Mouse (Mus musculus): ENCODE data around the gene Gm19668.
"Not testable (repeated sequence)": the region's sequence is repeated elsewhere in the genome, so short reads cannot be mapped to it uniquely, and the experiment has no call there.

Gene Gm19668

DNA sequence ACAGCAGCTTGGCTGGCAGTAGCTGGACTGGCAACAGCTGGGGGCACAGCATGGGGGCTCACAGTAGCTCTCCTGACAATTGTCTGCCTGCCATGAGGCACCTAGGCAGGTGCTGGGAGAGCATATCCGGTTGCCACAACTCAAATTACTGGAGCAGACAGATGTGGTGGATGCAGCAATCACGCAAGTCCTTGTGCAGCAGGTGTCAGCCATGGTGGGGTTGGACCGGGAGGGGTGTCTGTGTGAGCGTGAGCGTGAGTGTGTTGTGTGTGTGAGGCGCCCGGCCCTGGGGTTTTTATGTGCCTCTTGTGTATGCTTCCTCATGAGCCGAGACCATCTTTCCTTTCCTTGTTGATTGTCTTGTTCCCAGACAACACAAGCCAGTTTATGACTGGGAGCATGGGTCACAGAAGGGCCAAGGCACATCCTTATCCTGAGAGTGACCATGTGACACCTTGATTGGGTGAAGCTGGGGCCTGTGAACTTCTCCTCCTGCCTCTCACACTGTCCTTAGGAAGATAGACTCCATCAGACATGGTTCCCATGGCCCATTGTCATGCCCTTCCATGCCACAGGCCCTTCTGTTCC is at the start of gene Gm19668:
Gm19668 (minus strand) TSS at position 213 of the 588 bp plus-strand sequence.
- no peak for DNase-seq (ENCODE audit: low spot score in 2 of 2)

DNA sequence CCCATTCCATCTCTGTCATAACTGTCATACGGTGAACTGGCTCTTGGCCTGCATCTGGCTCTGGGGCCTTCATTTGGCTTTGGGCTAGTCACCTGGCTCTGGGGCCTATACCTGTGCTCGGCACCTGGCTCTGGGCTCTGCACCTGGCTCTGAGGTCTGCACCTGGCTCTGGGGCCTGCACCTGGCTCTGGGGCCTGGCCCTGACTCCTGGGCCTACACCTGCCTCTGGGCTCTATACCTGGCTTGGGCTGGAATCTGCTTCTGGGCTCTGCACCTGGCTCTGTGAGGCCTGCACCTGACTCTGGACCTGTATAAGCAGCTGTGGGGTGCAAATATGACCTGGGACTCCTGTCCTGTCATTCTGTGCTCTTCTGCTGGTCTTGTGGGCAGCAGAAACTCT is 48.6 kb upstream of the Gm19668 start:
- no peak for DNase-seq (ENCODE audit: low spot score in 2 of 2)

DNA sequence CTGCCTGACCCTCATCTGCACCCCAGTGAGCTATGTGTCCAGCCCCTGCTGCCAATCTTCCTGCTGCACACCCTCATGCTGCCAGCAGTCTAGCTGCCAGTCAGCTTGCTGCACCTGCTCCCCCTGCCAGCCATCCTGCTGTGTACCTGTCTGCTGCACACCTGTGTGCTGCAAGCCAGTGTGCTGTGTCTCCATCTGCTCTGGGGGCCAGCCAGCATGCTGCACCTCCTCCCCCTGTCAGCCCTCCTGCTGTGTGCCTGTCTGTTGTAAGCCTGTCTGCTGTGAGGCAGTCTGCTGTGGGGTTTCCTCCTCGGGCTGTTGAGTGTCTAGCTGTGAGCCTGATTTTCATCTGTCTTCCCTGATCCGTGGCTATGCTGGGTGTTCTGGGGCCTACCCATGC is 48.0 kb upstream of the Gm19668 start:
- DNase-seq (ENCODE audit: low spot score in 2 of 2): no peak

DNA sequence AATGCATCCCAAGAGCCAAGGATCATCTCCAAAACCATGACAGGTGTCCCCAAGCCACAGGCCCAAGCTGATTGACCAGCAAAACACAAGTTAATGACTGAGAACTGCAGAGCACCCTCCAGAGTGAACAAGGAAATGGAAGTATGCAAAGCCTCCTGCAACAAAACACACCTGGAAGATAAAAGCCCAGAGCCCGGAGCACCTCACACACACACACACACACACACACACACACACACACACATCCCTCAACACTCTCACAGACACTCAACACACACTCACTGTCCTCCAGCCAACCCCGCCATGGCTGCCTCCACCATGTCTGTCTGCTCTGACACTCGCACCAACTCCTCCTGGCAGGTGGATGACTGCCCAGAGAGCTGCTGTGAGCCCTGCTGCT is 47.6 kb upstream of the Gm19668 start, which contains the start of gene Gm36176:
Gm36176 (plus strand) TSS at position 301 of the 400 bp plus-strand sequence.
- DNase-seq (ENCODE audit: low spot score in 2 of 2): no peak

DNA sequence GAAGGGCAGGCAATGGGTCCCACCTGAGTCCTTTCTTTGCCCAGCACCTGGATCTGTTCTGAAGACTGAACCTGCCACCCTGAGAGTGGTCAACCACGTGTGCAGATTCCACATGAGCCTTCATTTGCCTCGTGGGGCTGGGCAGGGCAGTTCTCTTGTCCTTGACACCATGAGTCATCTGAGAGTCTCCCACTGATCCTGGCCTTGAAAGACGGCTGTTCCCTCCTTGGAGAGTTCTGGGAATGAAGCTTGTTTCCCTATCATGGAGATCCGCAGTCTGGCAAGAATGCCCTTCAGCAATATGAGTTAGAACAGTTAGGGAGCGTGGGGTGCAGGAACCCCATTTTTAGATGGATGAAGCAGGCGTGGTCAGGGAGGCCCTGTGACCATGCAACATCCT is 40.1 kb upstream of the Gm19668 start:
- DNase-seq (ENCODE audit: low spot score in 2 of 2): no peak

DNA sequence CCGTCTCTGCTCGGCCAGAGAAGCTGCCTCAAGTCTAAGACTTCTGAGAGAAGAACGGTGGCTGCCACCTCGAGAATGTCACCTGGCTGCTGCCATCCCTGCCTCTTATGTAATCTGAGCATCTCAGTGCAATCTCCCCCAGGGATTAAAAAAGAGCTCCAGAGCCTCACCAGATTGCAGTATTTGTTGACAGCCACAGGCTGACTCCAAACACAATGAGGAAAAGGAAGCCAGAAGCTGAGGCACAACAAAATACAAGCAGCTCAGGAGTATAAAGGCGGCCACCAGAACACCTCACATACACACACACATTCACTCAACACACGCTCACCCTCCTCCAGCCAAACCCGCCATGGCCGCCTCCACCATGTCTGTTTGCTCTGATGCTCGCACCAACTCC is 36.7 kb upstream of the Gm19668 start, which contains the start of gene Krtap10-10:
Krtap10-10 (plus strand) TSS at position 301 of the 400 bp plus-strand sequence.
- DNase-seq (ENCODE audit: low spot score in 2 of 2): no peak

DNA sequence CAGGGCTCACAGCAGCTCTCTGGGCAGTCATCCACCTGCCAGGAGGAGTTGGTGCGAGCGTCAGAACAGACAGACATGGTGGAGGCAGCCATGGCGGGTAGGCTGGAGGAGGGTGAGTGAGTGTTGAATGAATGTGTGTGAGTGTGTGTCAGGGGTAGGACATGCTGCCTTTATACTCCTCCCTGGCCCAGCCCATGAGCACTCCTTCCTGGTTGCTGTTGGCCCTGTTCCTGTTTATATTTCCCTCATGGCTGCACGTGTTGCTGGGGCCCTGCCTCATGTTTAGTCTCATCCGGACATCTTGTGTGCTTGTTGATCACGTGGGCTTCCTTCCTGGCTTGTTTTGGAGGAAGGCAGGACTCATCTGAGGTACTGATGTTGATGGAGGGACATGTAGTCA is 28.0 kb upstream of the Gm19668 start, which contains the start of gene Krtap10-4:
Krtap10-4 (minus strand) TSS at position 145 of the 400 bp plus-strand sequence.
- DNase-seq (ENCODE audit: low spot score in 2 of 2): no peak

DNA sequence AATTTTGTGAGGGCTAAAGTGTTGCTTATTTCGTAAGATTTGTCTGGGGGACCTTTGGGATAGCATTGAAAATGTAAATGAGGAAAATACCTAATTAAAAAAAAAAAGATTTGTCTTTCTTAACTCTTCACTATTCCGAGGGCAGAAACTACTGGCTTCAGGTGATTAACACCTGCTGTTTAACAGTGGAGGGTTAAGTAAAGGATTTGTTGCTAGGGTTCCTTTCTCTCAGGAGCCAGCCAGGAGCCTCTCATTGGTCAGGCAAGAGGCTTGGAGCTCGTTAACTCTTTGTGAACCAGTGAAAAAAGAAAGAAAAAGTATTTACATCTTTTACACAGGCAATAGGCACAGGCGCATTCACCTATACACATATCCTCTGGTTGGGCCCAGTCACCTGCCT is 20.3 kb upstream of the Gm19668 start:
- DNase-seq (ENCODE audit: low spot score in 2 of 2): no peak

DNA sequence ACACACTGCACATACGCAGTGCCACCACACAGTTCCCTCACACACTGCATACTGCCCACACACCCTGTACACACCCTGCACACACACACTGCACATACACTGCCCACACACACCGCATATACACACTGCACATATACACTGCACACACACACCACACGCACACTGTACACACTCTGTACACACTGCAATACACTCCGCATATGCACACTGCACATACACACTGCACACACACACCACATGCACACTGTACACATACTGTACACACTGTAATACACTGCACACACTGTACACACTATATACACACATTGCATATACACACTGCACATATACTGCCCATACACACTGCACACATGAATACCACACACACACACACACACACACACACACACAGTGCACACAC is 19.6 kb upstream of the Gm19668 start:
- DNase-seq (ENCODE audit: low spot score in 2 of 2): no peak

DNA sequence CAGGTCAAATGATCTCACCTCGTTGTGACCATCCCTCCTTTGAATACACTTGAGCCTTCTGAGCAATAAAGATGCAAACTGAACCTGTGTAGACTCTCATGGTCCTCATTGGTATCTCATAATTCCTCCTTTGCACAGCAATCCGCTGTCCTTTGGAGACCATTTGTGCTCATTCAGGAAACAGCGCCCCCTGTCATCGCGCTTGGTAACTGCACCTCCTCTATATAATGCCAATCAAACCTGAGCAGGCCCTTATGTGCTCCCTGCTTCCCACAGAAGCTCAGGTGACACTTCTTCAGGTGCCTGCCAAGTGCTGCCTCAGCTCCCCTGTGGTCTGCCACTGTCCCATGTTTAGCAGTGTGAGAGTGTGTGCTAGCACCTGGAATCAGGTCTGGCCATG is 16.6 kb upstream of the Gm19668 start:
- DNase-seq (ENCODE audit: low spot score in 2 of 2): no peak

DNA sequence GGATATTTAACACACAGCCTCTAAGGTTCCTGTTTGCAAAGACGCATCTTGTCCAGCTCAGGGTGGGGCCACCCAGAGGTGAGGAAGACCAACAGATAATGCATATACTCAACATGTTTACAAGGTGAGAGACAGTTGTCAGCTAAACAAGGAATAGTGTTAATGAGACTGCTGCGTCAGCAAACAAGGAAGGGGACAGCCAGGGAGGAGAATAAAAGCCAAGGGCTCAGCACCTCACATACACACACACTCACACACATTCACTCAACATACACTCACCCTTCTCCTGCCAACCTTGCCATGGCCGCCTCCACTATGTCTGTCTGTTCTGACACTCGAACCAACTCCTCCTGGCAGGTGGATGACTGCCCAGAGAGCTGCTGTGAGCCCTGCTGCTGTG is 15.4 kb upstream of the Gm19668 start, which contains the start of gene Gm2696:
Gm2696 (plus strand) TSS at position 301 of the 400 bp plus-strand sequence.
- DNase-seq (ENCODE audit: low spot score in 2 of 2): no peak

DNA sequence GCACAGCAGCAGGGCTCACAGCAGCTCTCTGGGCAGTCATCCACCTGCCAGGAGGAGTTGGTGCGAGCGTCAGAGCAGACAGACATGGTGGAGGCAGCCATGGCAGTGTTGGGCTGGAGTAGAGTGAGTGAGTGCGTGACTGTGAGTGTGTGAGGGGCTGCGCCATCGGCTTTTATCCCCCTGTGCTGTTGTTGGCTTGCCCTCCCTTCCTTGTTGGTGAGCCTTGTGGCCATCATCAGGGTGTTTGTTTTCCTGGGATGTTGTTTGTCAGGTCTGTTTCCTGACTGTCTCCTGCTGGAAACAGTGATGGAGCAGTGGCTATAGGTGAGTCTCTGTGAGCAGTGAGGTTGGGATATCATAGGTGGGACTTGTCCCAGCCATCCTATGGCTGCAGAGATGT is 12.8 kb upstream of the Gm19668 start, which contains the start of gene Gm9507:
Gm9507 (minus strand) TSS at position 101 of the 400 bp plus-strand sequence.
- no peak for DNase-seq (ENCODE audit: low spot score in 2 of 2)

DNA sequence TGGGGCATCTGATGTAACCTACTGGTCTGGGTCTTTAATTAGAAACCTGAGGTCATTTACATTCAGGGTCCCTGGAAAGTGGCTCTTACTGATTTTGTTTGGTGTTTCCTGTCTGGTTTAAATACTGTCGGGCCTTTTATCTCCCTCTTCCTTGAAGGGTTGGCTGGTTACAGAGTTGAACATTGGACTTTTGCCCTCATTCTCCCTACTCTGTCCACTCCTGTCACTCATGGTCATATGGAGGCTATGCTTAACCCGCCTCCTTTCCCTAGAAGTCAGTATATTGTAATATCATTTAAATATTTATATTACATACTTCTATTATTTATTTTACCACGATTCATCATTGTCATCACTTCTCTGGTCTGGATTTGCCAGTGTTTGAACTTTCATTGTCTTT is 5.2 kb upstream of the Gm19668 start:
- DNase-seq (ENCODE audit: low spot score in 2 of 2): no peak

DNA sequence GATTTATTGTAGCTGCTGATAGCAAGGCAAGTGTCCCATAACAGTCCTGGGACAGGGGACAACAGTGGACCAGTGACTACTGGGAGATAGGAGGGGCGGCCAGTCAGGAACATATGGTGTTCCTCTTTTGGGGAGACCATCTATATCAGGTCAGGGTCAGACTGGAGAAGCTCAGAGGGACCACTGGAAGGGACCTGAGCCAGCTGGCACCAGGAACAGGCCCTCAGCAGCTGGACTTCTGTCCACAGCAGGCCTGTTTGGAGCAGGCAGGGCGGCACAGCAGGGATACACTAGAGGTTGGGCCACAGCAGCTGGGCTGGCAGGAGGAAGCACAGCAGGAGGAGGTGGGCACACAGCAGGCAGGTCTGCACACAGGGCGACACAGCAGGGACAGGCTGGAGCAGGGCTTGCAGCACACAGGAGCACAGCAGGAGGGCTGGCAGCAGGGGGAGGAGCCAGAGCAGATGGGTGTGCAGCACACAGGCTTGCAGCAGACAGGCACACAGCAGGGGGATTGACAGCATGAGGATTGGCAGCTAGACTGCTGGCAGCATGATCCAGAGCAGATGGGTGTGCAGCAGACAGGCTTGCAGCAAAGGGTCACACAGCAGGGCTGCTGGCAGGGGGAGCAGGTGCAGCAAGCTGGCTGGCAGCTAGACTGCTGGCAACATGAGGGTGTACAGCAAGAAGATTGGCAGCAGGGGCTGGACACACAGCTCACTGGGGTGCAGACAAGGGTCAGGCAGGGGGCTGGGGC is 591 bp downstream of the Gm19668 start:
- DNase-seq (ENCODE audit: low spot score in 2 of 2): not testable (repeated sequence)

DNA sequence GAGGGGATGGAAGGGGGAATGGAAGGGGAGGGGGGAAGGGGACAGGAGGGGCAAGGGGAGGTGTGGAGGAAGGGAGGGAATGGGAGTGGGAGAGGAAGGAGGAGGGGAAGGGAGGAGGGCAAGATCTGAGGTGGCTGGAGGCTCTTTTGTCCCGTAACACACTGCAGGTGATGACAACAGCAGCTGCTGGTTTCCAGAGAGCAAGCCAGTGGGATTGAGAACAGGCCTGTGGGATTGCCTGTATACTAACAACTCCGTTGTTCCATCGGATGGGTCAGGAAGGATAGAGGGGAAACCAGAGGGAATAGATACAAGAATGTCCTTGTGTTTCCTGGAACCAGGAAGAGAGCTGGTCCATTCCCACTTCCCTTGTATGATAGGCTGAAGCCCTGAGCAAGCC is 1.3 kb downstream of the Gm19668 start:
- DNase-seq (ENCODE audit: low spot score in 2 of 2): no peak

DNA sequence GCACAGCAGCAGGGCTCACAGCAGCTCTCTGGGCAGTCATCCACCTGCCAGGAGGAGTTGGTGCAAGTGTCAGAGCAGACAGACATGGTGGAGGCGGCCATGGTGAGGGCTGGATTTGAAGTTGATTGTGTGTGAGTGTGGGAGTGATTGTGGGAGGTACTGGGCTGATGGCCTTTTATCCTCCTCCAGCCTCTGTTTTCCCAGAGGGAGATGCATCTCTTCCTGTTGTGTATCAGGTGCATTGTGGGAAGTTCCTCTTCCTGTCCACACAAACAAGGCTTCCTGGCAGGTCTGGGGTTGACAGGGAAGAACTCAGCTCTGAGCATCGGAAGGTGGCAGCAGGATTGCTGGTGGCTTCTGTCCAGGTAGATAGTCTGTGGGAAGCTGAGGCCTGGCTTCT is 4.0 kb downstream of the Gm19668 start, which contains the start of gene Gm9639:
Gm9639 (minus strand) TSS at position 101 of the 400 bp plus-strand sequence.
- no peak for DNase-seq (ENCODE audit: low spot score in 2 of 2)

DNA sequence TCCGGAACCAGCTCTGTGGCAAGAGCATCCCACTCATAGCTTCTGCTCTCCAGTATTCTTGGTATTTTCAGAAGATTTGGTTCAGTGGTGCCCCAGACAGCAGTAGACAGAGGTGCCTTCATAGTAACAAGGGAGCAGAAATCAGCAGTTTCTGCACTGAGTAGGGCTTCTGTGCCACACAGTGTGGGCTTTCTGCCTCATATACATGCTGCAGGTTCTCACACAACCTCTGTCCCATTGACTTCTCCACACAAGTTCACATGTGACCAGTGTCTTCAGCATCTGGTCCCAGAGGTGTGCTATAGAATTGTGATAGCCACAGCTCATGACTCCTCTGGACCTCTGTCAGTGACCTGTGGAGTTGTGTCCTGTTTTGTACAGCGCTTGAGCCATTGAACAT is 10.3 kb downstream of the Gm19668 start:
- DNase-seq (ENCODE audit: low spot score in 2 of 2): no peak

DNA sequence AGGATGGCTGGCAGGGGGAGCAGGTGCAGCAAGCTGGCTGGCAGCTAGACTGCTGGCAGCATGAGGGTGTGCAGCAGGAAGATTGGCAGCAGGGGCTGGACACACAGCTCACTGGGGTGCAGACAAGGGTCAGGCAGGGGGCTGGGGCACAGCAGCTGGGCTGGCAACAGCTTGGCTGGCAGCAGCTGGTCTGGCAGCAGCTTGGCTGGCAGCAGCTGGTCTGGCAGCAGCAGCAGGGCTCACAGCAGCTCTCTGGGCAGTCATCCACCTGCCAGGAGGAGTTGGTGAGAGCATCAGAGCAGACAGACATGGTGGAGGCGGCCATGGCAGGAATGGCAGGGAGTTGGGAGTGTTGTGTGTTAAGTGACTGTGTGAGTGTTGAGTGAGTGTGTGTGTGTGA is 11.1 kb downstream of the Gm19668 start, which contains the start of gene Gm7137:
Gm7137 (minus strand) TSS at position 325 of the 400 bp plus-strand sequence.
- DNase-seq (ENCODE audit: low spot score in 2 of 2): not testable (repeated sequence)

DNA sequence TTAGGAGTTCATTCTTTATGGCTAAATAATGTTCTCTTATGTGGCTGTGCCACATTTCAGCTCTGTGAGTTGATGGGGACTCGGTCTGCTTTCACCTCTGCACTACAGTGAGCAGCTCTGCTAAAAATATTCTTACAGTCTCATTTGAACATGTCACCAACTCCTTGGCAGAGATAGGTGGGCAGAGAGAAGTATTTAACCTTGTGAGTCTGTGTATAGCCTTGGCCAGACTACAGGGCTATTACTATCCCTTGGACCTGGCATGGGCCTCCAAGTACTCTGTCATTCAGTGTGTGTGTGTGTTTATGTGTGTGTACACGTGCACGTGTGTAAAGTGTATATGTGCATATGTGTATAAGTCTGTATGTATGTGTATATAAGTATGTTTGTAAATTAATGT is 15.5 kb downstream of the Gm19668 start:
- not testable (repeated sequence) for DNase-seq (ENCODE audit: low spot score in 2 of 2)

DNA sequence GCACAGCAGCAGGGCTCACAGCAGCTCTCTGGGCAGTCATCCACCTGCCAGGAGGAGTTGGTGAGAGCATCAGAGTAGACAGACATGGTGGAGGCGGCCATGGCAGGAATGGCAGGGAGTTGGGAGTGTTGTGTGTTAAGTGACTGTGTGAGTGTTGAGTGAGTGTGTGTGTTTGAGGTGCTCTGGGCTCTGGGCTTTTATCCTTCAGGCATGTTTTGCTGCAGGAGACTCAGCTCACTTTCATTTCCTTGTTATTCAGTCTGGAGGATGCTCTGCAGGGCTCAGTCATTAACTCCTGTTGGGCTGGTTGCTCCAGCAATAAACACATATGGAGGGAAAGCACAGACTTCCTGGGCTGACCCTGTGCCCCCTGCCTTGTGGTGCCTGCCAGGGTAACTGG is 16.5 kb downstream of the Gm19668 start, which contains the start of gene Gm3250:
Gm3250 (minus strand) TSS at position 101 of the 400 bp plus-strand sequence.
- not testable (repeated sequence) for DNase-seq (ENCODE audit: low spot score in 2 of 2)

DNA sequence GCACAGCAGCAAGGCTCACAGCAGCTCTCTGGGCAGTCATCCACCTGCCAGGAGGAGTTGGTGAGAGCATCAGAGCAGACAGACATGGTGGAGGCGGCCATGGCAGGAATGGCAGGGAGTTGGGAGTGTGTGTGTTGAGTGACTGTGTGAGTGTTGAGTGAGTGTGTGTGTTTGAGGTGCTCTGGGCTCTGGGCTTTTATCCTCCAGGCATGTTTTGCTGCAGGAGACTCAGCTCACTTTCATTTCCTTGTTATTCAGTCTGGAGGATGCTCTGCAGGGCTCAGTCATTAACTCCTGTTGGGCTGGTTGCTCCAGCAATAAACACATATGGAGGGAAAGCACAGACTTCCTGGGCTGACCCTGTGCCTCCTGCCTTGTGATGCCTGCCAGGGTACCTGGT is 22.1 kb downstream of the Gm19668 start, which contains the start of gene Gm7138:
Gm7138 (minus strand) TSS at position 101 of the 400 bp plus-strand sequence.
- DNase-seq (ENCODE audit: low spot score in 2 of 2): not testable (repeated sequence)

DNA sequence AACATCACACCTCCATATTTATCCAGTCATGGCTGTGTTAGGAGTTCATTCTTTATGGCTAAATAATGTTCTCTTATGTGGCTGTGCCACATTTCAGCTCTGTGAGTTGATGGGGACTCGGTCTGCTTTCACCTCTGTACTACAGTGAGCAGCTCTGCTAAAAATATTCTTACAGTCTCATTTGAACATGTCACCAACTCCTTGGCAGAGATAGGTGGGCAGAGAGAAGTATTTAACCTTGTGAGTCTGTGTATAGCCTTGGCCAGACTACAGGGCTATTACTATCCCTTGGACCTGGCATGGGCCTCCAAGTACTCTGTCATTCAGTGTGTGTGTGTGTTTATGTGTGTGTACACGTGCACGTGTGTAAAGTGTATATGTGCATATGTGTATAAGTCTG is 26.8 kb downstream of the Gm19668 start:
- DNase-seq (ENCODE audit: low spot score in 2 of 2): not testable (repeated sequence)
